Mouse (Mus musculus) left cerebral cortex, postnatal 10 days (tissue): ENCODE data around the gene Sumo3. TPM values are rescaled to one million over a fixed set of nuclear protein-coding genes. Genes with fewer than 3 reads are reported as not detected.

Source experiments
- DNase-seq, 2 experiments: peaks; one replicate each; pipeline ENCODE4 v3.0.0; 2021 to 2022; ENCODE audit warnings: low spot score in 2 of 2, mixed read lengths in 1 of 2; ENCODE audit errors: extremely low spot score in 1 of 2
- intact Hi-C: fragments of 180-260 bp; cut with DNase I; formaldehyde crosslinking; loops from one replicate; pipeline ENCODE4 v1.15.1; 2025
- microRNA-seq: library from miRNA; unstranded; fragments of <30 nt; microRNA quantifications from one replicate; pipeline ENCODE4 v1.2.0, GENCODE M21; 2022
- total RNA-seq, 2 experiments: library from RNA; stranded (reverse); gene quantifications; 2 replicates each; pipeline ENCODE4 v1.2.3; 2021

Sumo3 gene
- total RNA-seq, 2 experiments from 2014 or later, result 142 to 154 TPM

DNA sequence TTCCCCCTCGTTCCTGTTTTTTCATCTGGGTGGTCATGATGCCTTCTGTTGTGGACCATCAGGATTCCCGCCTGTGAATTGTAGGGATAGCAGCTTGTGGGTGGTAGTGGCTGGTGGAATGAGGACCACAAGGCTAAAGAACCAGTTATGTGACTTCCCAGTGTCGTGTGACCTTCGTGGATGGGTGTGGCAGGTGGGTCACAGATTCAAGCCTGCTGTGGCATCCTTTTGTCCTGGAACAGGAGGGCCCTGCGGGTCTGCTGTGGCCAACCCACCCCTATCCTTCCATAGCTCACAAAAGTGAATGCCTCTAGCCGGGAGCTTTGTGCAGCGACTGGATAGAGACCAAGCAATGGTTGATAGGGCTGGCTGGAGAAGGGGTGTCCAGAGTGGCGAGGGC, 42.0 kb downstream of the Sumo3 start:
- no peak for DNase-seq
- intact Hi-C loops, result no loop called here

DNA sequence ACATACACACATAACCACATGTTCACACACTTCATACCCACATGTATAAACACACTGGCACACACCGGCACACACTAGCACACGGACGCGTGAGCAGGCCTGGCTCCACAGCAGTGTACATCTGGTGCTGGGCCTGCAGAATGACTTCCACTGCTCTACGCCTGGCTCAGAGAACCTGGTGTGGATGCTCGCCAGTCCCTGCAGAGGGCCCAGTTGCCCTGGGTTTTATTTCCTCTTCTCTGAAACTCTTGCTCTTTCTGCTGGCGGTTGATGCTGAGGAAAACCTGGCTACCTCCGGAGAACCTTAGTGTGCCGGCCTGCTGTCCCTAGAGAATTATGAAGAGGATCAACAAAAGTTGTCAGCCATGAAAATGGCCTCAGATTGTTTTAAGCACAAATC, 46.1 kb downstream of the Sumo3 start:
- intact Hi-C loops, result no loop called here
- no peak for DNase-seq

DNA sequence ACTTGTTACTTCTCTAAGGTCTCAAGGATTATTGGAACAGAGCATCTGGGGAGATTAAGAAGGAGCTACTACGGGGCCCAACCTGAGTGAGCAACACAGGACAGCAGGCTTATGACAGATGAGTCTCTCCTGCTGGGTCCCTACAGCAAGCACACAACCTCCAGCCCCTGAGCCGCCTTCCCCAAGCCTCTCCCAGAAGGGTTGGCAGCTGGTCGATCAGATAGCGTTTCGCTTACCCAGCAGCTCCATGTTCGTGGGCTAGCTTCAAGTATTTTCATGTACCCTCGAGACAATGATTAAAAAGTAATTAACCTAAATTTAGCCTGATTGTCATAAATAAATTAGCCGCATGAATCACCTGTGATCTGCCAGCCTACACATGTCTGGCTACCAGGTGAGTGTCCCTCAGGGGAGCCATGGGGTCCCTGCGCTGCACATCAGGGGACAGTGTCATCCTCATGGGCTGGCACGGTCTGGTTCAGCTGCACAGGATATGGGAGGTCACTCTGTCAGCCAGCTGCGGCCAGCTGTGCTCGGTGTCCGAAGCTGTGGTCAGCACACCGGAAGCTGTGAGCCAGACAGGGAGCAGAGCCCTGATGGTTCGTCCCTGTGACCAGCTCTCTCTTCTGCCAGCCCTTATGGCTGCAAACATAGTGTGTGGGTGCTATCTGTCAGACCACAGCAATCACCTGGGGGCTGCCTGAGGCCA, 52.5 kb downstream of the Sumo3 start:
- DNase-seq, result no peak

DNA sequence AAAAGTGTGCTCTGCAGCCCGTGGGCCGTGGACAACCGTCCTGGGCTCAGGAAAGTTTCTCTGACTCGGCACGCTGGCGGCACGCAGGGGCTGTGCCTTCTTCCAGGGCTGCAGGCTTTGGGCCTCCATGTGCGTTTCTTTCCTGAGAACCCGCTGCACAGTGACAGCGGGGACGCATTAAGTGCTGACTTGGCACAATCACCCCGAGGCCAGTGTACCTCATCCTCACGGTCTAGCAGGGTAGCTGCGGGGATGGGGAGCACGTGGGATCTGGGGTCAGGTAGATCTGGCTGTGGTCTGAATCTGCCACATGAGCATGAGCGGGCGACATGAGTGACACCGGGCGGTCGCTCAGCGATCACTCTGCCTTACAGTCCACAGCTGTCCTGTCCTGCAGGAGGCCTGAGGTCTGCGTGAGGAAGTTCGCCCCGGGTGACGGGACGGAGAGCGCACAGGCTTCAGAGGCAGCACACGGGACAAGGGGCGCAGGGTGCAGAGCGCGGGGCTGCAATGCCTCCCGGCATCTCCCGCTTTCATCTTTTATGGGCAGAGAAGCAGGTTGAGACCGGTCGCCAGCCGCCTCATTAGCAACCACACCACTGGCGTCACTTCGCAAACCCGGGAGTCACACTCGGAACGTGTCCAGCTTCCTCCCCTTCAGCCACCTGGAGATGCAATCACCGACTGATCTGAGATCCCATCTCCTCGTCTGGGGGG, 58.2 kb downstream of the Sumo3 start:
- intact Hi-C loops, result no loop called here
- no peak for DNase-seq

More for the DNA sequence above, 52.5 kb downstream of the Sumo3 start:
- intact Hi-C loops, result no loop called here

DNA sequence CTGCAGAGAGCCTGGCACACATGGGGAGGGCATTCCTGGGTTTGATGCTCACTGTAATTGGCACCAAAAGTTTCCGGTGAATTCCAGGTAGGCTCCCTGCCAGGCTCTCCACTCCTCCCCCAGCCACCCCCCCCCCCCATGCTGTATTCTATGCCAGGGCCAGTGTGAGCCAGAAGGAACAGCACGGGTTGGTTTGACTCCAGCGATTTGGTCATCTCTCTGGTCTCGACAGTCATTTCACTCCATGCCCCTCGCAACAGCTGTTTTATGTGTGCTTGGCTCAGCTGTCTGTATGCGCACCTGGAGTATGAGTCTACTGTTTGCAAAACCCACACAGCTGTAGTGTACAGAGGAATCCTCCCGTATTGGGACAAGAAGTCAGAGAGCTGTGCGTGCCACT, 60.4 kb downstream of the Sumo3 start:
- intact Hi-C loops, result no loop called here
- no peak for DNase-seq

DNA sequence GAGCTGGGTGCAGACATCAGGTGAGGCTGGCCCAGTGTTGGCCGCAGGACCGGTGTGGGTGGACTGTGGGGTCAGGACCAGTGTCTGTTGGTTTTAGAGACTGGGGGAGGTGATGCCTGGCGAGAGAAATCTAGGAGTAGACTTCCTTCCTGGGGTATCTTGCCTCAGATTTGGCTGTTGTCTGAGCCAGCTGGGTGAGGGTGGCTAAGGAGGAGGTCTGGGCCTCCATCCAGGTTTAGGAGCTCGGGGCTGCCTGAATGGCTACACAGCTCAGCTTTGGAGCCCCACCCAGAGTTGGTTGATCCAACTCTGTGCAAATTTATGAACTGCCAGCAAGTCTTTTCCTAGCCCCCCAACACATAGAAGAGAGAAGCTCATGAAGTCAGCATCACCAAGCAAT, 61.5 kb downstream of the Sumo3 start:
- DNase-seq, result no peak
- intact Hi-C loops, result no loop called here

Small RNA genes within 50 kb of the gene (microRNA-seq; reads per million reads assigned to microRNA genes)
- 75.0 reads per million, percentile 53 among the genes with 10 or more reads in this experiment for gene Mir1930

Other genes starting within 250 kb of the Sumo3 start
- gene Adarb1, start 187.8 kb upstream of the Sumo3 start, total RNA-seq, result 100 to 1,000 TPM in 1 of 2 experiments, 10 to 100 TPM in 1; 99.5 to 107 TPM
- gene Fam207a, start 90.3 kb upstream of the Sumo3 start, total RNA-seq, result 10 to 100 TPM; 31.2 to 32.0 TPM
- 1 to 10 TPM; 2.0 to 2.4 TPM for gene Itgb2, start 75.8 kb upstream of the Sumo3 start, total RNA-seq
- gene Pttg1ip, start 24.4 kb upstream of the Sumo3 start, total RNA-seq, result 10 to 100 TPM; 59.2 to 66.9 TPM
- gene Gm49325, start 100 bp downstream of the Sumo3 start, total RNA-seq, result 10 to 100 TPM; 18.5 to 22.8 TPM
- gene Ube2g2, start 16.2 kb downstream of the Sumo3 start, total RNA-seq, result 10 to 100 TPM; 32.6 to 39.9 TPM
- gene Tspear, start 80.5 kb downstream of the Sumo3 start, total RNA-seq, result under 1 TPM in 1 of 2 experiments, not detected in 1; 0.18 TPM
- gene Gm19402, start 84.7 kb downstream of the Sumo3 start, total RNA-seq, result not detected
- gene Gm9508, start 91.1 kb downstream of the Sumo3 start, total RNA-seq, result not detected
- gene Gm10272, start 100.5 kb downstream of the Sumo3 start, total RNA-seq, result not detected
- gene Gm10024, start 105.4 kb downstream of the Sumo3 start, total RNA-seq, result not detected
- gene Gm10142, start 109.7 kb downstream of the Sumo3 start, total RNA-seq, result not detected
- not detected for gene Krtap12-1, start 114.5 kb downstream of the Sumo3 start, total RNA-seq
- gene Gm10100, start 120.4 kb downstream of the Sumo3 start, total RNA-seq, result not detected
- not detected for gene Gm18596, start 136.5 kb downstream of the Sumo3 start, total RNA-seq
- not detected for gene Gm9736, start 145.3 kb downstream of the Sumo3 start, total RNA-seq
- not detected for gene Gm3233, start 153.6 kb downstream of the Sumo3 start, total RNA-seq
- gene Gm3238, start 165.2 kb downstream of the Sumo3 start, total RNA-seq, result not detected
- not detected for gene Gm7138, start 170.8 kb downstream of the Sumo3 start, total RNA-seq
- gene Gm3250, start 176.4 kb downstream of the Sumo3 start, total RNA-seq, result not detected
- gene Gm7137, start 182.1 kb downstream of the Sumo3 start, total RNA-seq, result not detected
- not detected for gene Gm9639, start 189.0 kb downstream of the Sumo3 start, total RNA-seq
- gene Gm19668, start 193.0 kb downstream of the Sumo3 start, total RNA-seq, result not detected
- not detected for gene Gm9507, start 205.7 kb downstream of the Sumo3 start, total RNA-seq
- gene Gm2696, start 208.6 kb downstream of the Sumo3 start, total RNA-seq, result not detected
- not detected for gene Krtap10-4, start 221.0 kb downstream of the Sumo3 start, total RNA-seq
- gene Krtap10-10, start 229.8 kb downstream of the Sumo3 start, total RNA-seq, result not detected
- not detected for gene Gm36176, start 240.7 kb downstream of the Sumo3 start, total RNA-seq
- gene Gm10318, start 246.8 kb downstream of the Sumo3 start, total RNA-seq, result not detected